Mouse (Mus musculus) testis, adult 2 months (tissue): ENCODE data around the gene Srpk2.

Experiments
- CTCF ChIP-seq: fragments of 200-500 bp; IDR thresholded peaks from 2 replicates; pipeline ENCODE4 v1.5.1; 2012; ENCODE audit warnings: low read depth, mild to moderate bottlenecking, inconsistent platforms, low read length, moderate library complexity; ENCODE audit not compliant: control insufficient read depth, insufficient read depth, insufficient replicate concordance
- POLR2A ChIP-seq: fragments of 200-500 bp; IDR thresholded peaks from 2 replicates; pipeline ENCODE4 v1.6.1; 2012; ENCODE audit warnings: low read depth, mild to moderate bottlenecking, inconsistent platforms, low read length, moderate library complexity; ENCODE audit not compliant: control insufficient read depth

GRCm38 (mm10) chr5:23523936-23524335 is 160.5 kb downstream of the Srpk2 start:
- TF ChIP-seq POLR2A (no peak), CTCF (no peak)
